Mouse (Mus musculus): Measurements from ENCODE around the gene Fbll1. TPM values are rescaled to one million over a fixed set of nuclear protein-coding genes. Genes with fewer than 3 reads are reported as not detected.
"Not testable (repeated sequence)": the region's sequence is repeated elsewhere in the genome, so short reads cannot be mapped to it uniquely, and the experiment has no call there.

The Fbll1 gene
- total RNA-seq (2021): 1 to 10 TPM; 1.2 to 2.7 TPM
- long read RNA-seq, experiment 1, transcript Fbll1-201 (1 exons, 1,503 nt): major isoform, 5 of 5 reads
- long read RNA-seq, experiment 1, partial matches to known transcripts: 0 of 5 reads
- long read RNA-seq, experiment 1, other reads (novel, unspliced or antisense): 0 of 5 reads
- long read RNA-seq, experiment 2, transcript Fbll1-201 (1 exons, 1,503 nt): major isoform, 11 of 11 reads
- long read RNA-seq, experiment 2, partial matches to known transcripts: 0 of 11 reads
- long read RNA-seq, experiment 2, other reads (novel, unspliced or antisense): 0 of 11 reads

- DNase-seq (ENCODE audit: low spot score in 2 of 2): peak in 1 of 2 experiments; percentile 31
Observed at GRCm38 (mm10) chr11:35798874-35799273, at the start of gene Fbll1. Fbll1 (minus strand) TSS chr11:35798884.

DNA sequence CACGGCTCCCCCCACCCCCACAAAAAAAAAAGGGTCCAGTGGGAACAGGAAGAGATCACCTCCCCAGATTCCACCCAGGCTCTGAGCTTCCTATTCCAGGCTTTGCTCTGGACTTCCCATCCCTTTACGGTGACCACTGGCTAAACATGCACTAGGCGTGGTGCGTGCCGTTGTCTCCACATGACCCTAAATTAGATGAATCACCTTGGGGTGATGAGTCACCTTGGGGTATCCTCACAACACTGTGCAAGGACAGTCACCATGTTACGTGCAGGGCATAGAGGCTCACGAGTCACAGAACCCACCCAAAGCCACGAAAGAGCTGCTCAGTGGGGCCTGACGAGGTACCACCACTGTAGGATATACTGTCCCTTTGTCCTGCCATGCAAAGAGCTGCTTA is 45.6 kb upstream of the Fbll1 start:
- no peak for DNase-seq (ENCODE audit: low spot score in 2 of 2)

- DNase-seq (ENCODE audit: low spot score in 2 of 2): not testable (repeated sequence)
Observed at GRCm38 (mm10) chr11:35842560-35842959, 43.9 kb upstream of the Fbll1 start.

- DNase-seq (ENCODE audit: low spot score in 2 of 2): no peak
Observed at GRCm38 (mm10) chr11:35841738-35842325, 43.1 kb upstream of the Fbll1 start.

DNA sequence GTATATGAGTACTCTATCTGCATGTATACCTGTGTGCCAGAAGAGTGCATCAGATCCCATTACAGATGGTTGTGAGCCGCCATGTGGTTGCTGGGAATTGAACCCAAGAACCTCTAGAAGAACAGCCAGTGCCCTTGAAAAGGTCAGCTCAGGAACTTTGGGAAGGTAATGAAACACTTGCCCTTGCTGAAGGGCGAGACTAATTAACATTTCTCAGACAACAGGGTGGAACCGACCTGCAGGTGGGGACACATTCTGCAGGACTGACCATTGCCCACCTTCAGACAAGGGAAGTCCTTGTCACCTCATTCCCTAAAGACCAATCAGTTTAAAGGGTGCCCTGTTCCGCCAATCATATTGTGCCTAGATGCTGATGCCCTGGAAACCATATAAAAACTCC is 42.1 kb upstream of the Fbll1 start:
- DNase-seq (ENCODE audit: low spot score in 2 of 2): not testable (repeated sequence)

DNA sequence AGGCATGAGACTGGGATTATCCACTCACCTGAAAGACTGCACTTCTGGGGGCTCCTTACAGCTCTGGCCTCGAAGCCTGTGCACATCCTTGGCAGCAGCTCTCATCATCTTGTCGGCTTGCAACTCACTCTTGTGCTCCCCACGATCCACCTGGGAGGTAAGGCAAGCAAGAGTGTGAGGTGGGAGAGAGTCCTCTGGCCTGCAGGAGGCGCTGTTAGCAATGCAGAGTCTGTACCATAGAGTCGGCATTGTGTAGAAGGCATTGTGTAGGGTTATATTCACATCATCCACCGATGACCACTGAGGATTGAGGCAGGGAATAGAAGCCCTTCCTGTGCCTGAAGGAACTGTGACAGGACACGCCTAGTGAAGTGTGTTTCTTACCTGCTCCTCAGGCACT is 41.6 kb upstream of the Fbll1 start:
- DNase-seq (ENCODE audit: low spot score in 2 of 2): no peak

GRCm38 (mm10) chr11:35838345-35839338 is 40.0 kb upstream of the Fbll1 start:
- DNase-seq (ENCODE audit: low spot score in 2 of 2): peak; percentile 80 to 88

DNA sequence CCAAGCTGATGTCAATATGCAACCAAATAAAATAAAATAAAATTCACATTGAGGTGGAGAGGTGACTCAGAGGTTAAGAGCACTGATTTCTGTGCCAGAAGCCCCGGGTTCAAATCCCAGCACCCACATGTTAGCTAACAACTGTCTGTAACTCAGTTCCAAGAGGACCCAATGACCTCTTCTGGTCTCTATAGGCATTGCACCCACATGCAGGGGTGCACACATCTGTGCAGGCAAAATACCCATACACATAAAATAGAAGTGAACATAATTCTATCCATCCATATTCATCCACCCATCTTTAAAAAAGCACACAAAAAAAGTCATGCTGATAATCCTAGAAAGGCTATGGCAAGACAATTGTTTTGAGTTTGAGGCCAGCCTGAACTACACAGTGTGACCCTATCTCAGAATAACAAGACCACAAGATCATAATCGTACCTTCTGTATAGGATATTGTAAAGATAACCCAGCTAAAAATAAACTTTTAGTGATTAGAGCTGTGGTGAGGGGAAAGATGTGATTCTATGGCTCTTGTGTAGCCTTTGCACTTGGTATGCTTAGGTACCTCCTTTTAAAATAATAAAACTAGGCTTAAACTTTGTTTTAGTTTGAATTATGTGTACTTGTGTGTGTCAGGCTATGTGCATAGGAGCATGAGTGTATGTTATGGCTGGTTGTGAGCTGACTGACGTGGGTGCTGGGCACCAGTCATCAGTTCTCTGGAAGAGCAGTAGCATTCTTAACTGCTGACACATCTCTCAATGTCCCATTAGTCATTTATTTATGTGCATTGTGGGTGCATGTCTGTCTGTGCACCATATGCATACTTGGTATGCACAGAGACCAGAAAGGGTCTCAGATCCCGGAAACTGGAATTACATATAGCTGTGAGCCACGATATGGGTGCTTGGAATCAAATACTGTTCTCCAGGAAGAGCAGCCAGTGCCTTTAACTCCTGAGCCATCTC is 38.8 kb upstream of the Fbll1 start:
- no peak for DNase-seq (ENCODE audit: low spot score in 2 of 2)

- DNase-seq (ENCODE audit: low spot score in 2 of 2): peak; percentile 75 to 88
Observed at GRCm38 (mm10) chr11:35834022-35834760, 35.5 kb upstream of the Fbll1 start, which contains the start of gene Rars. Rars (minus strand) TSS chr11:35834506.

GRCm38 (mm10) chr11:35833270-35833669 is 34.6 kb upstream of the Fbll1 start:
- DNase-seq (ENCODE audit: low spot score in 2 of 2): no peak

DNA sequence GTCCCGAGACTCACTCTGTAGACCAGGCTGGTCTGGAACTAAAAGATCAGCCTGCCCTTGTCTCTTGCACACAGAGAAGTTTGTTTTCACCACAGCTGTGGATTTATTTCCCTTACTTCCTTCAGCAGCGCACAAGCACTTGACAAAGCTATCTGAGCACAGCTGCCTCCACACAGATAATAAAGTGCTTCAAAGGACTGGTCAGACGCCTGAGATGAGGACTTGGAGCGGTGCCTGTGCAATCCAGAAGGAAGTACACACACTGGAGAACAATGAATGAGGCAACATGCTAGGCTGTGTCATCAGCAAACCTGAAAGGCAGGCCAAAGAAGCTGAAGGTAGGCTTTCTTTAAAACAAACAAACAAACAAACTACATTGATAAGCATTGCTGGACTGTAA is 33.5 kb upstream of the Fbll1 start:
- no peak for DNase-seq (ENCODE audit: low spot score in 2 of 2)

DNA sequence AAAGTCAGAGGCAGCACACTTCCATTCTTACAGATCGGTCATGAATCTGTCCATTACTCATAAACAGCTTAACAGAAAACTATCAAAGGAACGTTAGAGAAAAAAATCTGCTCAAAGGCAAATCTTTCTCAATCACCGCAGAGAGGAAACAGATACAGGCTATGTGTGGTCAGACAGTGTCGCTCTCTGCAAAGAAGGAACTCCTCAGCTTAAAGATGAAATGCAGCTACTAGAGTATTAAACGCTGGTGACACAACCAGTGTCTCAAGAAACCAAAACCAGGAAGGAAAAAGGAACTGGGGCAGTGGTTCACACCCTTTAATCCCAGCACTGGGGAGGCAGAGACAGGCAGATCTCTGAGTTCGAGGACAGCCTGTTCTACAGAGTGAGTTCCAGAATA is 29.0 kb upstream of the Fbll1 start:
- no peak for DNase-seq (ENCODE audit: low spot score in 2 of 2)

GRCm38 (mm10) chr11:35816316-35816715 is 17.6 kb upstream of the Fbll1 start:
- no peak for DNase-seq (ENCODE audit: low spot score in 2 of 2)

- DNase-seq (ENCODE audit: low spot score in 2 of 2): no peak
Observed at GRCm38 (mm10) chr11:35811458-35811857, 12.8 kb upstream of the Fbll1 start.

DNA sequence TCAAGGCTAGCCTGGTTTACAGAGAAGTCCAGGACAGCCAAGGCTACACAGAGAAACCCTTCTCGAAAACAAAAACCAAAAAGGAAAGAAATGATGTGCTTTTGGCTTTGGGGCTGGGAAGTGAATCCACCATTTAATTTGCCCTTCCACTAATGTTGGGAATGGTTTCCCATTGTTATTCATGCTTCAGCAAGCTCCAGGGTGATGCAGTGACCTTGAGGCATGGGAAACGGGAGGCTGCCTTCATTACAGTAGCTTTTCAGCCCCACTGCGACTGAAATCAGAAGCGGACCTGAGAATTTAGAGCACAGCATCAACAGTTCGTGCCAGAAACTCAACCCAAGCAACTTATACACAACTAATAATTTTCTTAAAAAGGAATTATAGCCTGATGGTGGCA is 2.6 kb upstream of the Fbll1 start:
- no peak for DNase-seq (ENCODE audit: low spot score in 2 of 2)

- DNase-seq (ENCODE audit: low spot score in 2 of 2): no peak
Observed at GRCm38 (mm10) chr11:35798495-35798820, 226 bp downstream of the Fbll1 start.

DNA sequence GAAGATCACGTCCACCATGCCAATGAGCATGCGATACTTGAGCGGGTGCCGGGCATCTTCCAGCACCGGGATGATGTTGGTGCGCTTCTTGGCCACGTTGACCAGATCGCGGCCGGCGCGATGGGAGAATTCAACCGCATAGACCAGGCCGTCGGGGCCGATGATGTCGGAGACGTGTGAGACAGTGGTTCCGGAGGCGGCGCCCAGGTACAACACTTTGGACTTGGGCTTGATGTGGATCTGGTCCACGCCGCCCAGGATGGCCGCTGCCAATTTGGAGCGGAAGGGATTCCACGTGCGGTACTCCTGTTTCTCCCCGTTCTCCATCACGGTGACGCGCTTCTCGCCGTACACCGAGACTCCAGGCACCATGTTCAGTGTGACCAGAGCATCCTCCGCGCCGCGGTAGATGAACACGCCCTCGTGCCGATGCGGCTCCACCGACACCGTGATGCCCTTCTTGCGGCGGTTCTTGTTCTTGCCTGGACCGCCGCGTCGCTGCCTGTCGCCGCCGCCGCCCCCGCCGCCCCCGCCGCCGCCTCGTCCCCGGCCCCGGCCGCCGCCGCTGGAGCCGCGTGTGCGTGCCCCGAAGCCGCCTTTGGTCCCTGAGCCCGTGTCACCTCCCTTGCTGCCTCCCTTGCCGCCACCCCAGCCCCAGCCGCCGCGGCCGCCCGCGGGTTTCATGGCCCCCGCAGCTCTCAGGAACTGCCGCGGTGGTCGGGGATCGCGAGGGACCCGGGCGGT is 761 bp downstream of the Fbll1 start:
- DNase-seq (ENCODE audit: low spot score in 2 of 2): no peak

DNA sequence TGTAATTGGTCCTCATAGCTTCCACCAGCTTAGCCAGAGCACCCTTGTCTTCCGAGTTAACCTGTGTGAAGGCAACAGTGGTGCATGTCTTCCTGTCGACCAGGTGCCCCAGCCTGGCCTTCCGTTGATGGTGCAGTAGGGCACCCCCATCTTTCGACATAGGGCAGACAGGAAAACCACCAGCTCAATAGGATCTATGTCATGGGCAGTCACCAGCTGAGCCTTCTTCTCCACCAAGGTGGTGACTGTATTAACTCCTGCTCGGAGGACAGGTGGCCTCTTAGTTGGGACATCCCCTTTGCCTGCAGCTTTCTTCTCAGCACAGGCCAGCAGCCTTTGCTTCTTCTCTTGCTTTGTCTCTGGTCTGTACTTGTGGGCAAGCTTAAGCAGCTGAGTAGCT is 5.9 kb downstream of the Fbll1 start:
- not testable (repeated sequence) for DNase-seq (ENCODE audit: low spot score in 2 of 2)

GRCm38 (mm10) chr11:35788443-35788842 is 10.2 kb downstream of the Fbll1 start:
- DNase-seq (ENCODE audit: low spot score in 2 of 2): no peak

Data from adrenal gland, postnatal 4 days (tissue).